Mouse (Mus musculus) heart, postnatal 0 days (tissue): ENCODE results near the gene Rtn4.

Experiments used
- CTCF ChIP-seq: IDR thresholded peaks from 2 replicates; pipeline ENCODE4 v1.5.1; 2016; ENCODE audit warnings: antibody characterized with exemption, control low read depth, low read depth
- EP300 ChIP-seq: IDR thresholded peaks from 2 replicates; pipeline ENCODE4 v1.6.1; 2016; ENCODE audit warnings: antibody characterized with exemption, low read depth

DNA sequence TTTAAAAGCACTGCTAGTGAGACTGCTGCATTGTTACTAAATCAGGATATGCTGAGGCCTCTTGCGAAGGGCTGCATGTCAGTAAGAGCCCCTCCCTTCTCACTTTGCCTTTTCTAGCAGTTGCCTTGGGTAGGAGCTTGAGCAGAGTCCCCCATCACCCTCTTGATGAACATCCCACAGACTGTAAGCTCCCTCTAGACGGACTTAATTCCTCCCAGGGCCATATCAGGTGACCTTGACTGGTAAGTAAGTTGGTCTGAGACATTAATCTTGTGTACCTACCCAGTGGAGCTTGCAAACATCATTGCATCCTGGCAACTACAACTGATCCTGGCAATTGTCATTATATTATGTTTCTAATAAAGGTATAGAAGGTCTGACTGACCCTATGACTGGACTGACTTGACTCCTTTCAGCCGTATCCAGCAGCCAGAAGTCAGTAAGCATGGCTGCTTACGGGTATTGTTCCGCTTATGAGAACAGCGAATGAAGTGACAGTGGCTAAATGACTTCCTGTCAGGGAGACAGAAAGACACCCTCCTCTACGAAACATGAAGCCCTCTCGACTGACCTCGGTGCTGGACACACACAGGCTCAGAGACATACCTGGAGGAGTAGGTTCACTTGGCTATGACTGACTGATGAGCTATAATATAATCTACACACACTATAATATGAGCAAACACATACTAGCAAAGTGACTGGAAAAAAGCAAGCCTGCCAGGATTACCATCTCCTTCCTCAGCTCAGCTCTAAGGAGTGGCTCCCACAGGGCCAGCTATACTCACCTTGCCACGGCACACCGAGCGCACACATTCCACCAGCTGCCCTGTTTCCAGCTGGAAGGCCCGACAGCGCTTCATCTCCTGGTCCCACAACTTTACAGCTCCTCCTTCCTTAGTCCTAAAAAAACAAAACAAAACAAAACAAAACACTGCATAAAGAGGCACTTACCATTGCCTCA is 59.2 kb downstream of the Rtn4 start:
- TF ChIP-seq CTCF (no peak), EP300 (no peak)
